Mouse (Mus musculus): ENCODE data around the gene Myh7.

The Myh7 gene

GRCm38 (mm10) chr14:54942479-54942878 is 51.9 kb downstream of the Myh7 start:
- DNase-seq (ENCODE audit: low spot score in 2 of 2), result no peak

GRCm38 (mm10) chr14:54941024-54941978 is 53.1 kb downstream of the Myh7 start:
- no peak for DNase-seq (ENCODE audit: low spot score in 2 of 2)

GRCm38 (mm10) chr14:54940176-54940530 is 54.3 kb downstream of the Myh7 start:
- no peak for DNase-seq (ENCODE audit: low spot score in 2 of 2)

- peak in 1 of 2 experiments; percentile 43 for DNase-seq (ENCODE audit: low spot score in 2 of 2)
Measured at GRCm38 (mm10) chr14:54939434-54940175, 54.8 kb downstream of the Myh7 start.

GRCm38 (mm10) chr14:54938431-54939219 is 55.8 kb downstream of the Myh7 start:
- no peak for DNase-seq (ENCODE audit: low spot score in 2 of 2)

- DNase-seq (ENCODE audit: low spot score in 2 of 2), result no peak
Measured at GRCm38 (mm10) chr14:54937361-54938182, 56.9 kb downstream of the Myh7 start.

GRCm38 (mm10) chr14:54936831-54937160 is 57.6 kb downstream of the Myh7 start:
- DNase-seq (ENCODE audit: low spot score in 2 of 2), result no peak

GRCm38 (mm10) chr14:54935904-54936830 is 58.3 kb downstream of the Myh7 start, which contains the start of gene Cmtm5:
Gene Cmtm5, plus strand, starts transcription at chr14:54936261.
- no peak for DNase-seq (ENCODE audit: low spot score in 2 of 2)

- no peak for DNase-seq (ENCODE audit: low spot score in 2 of 2)
Measured at GRCm38 (mm10) chr14:54932645-54933150, 61.7 kb downstream of the Myh7 start, which contains the start of gene Il25. Gene Il25, plus strand, starts transcription at chr14:54932695.

GRCm38 (mm10) chr14:54930431-54930830 is 64.0 kb downstream of the Myh7 start:
- no peak for DNase-seq (ENCODE audit: low spot score in 2 of 2)

GRCm38 (mm10) chr14:54929801-54930200 is 64.6 kb downstream of the Myh7 start:
- DNase-seq (ENCODE audit: low spot score in 2 of 2), result no peak

GRCm38 (mm10) chr14:54927296-54927695 is 67.1 kb downstream of the Myh7 start:
- DNase-seq (ENCODE audit: low spot score in 2 of 2), result no peak

- no peak for DNase-seq (ENCODE audit: low spot score in 2 of 2)
Measured at GRCm38 (mm10) chr14:54926401-54927158, 67.8 kb downstream of the Myh7 start.

GRCm38 (mm10) chr14:54925349-54926342 is 68.8 kb downstream of the Myh7 start, which contains the start of gene Efs:
Gene Efs, minus strand, starts transcription at chr14:54926126.
- no peak for DNase-seq (ENCODE audit: low spot score in 2 of 2)

GRCm38 (mm10) chr14:54924641-54925348 is 69.6 kb downstream of the Myh7 start:
- no peak for DNase-seq (ENCODE audit: low spot score in 2 of 2)

All from spleen, postnatal 14 days (tissue).